Mouse (Mus musculus) erythroblast, embryonic 14.5 days (primary cell): ENCODE data around the gene Trank1. TPM values are rescaled to one million over a fixed set of nuclear protein-coding genes. Genes with fewer than 3 reads are reported as not detected.
A peak's percentile ranks its signal among the peaks of the same experiment; 100 is the strongest.

ENCODE experiments used
- H3K27me3 ChIP-seq: 2 replicates; pipeline ENCODE4 v1.6.1; 2012; ENCODE audit warnings: inconsistent platforms; ENCODE audit not compliant: control insufficient read depth
- H3K36me3 ChIP-seq: 2 replicates; pipeline ENCODE4 v1.6.1; 2012; ENCODE audit warnings: mild to moderate bottlenecking, inconsistent platforms; ENCODE audit not compliant: control insufficient read depth
- H3K4me1 ChIP-seq: 2 replicates; pipeline ENCODE4 v1.6.1; 2012; ENCODE audit warnings: inconsistent platforms; ENCODE audit not compliant: control insufficient read depth
- H3K4me3 ChIP-seq: replicated peaks from 2 replicates; pipeline ENCODE3; 2012; ENCODE audit warnings: moderate library complexity, mild to moderate bottlenecking, inconsistent platforms
- H3K9me3 ChIP-seq: 2 replicates; pipeline ENCODE4 v1.6.1; 2012; ENCODE audit warnings: low read length, inconsistent platforms, mixed read lengths; ENCODE audit not compliant: control insufficient read depth
- GATA1 ChIP-seq: IDR thresholded peaks from 2 replicates; pipeline ENCODE4 v1.6.1; 2012; ENCODE audit warnings: low read length, inconsistent platforms, mixed read lengths
- TAL1 ChIP-seq: IDR thresholded peaks from 3 replicates; pipeline ENCODE4 v1.6.1; 2012; ENCODE audit warnings: low read length, inconsistent platforms, mixed read lengths
- polyA plus RNA-seq: library from polyadenylated mRNA; stranded (reverse); fragments of >175 nt; gene quantifications from 2 replicates; pipeline ENCODE4 v1.2.3, GENCODE M21; 2012

The Trank1 gene
- polyA plus RNA-seq, 1 experiment, result not detected

- Histone ChIP-seq H3K4me3 (no peak overlapping the region), H3K9me3 (no peaks in the 10 kb centered on the region), H3K27me3 (no peaks in the 10 kb centered on the region), H3K36me3 (no peaks in the 10 kb centered on the region), H3K4me1 (no peaks in the 10 kb centered on the region)
- TF ChIP-seq GATA1 (no peak), TAL1 (no peak)
Observed at GRCm38 (mm10) chr9:111425113-111425512, 113.6 kb downstream of the Trank1 start.

- Histone ChIP-seq H3K4me1 (no peaks in the 10 kb centered on the region), H3K4me3 (no peak overlapping the region), H3K36me3 (no peaks in the 10 kb centered on the region), H3K9me3 (no peaks in the 10 kb centered on the region), H3K27me3 (no peaks in the 10 kb centered on the region)
- TF ChIP-seq GATA1, result no peak
- no peak for TF ChIP-seq TAL1
Observed at GRCm38 (mm10) chr9:111425952-111426351, 114.4 kb downstream of the Trank1 start.

- TF ChIP-seq GATA1, result no peak
- TF ChIP-seq TAL1, result no peak
- Histone ChIP-seq H3K36me3 (no peaks in the 10 kb centered on the region), H3K4me3 (no peak overlapping the region), H3K9me3 (no peaks in the 10 kb centered on the region), H3K27me3 (no peaks in the 10 kb centered on the region), H3K4me1 (no peaks in the 10 kb centered on the region)
Observed at GRCm38 (mm10) chr9:111427891-111428555, 116.5 kb downstream of the Trank1 start.

- H3K4me3 ChIP-seq, result no peak overlapping the region
- H3K4me1 ChIP-seq, result no peaks in the 10 kb centered on the region
- H3K9me3 ChIP-seq, result no peaks in the 10 kb centered on the region
- no peaks in the 10 kb centered on the region for H3K36me3 ChIP-seq
- H3K27me3 ChIP-seq, result no peaks in the 10 kb centered on the region
- TF ChIP-seq TAL1 (no peak), GATA1 (no peak)
Observed at GRCm38 (mm10) chr9:111428698-111429362, 117.3 kb downstream of the Trank1 start.

GRCm38 (mm10) chr9:111429363-111429750, 117.8 kb downstream of the Trank1 start:
- Histone ChIP-seq H3K36me3 (no peaks in the 10 kb centered on the region), H3K27me3 (no peaks in the 10 kb centered on the region), H3K4me3 (no peak overlapping the region), H3K4me1 (no peaks in the 10 kb centered on the region), H3K9me3 (no peaks in the 10 kb centered on the region)
- TF ChIP-seq GATA1 (no peak), TAL1 (no peak)

GRCm38 (mm10) chr9:111435429-111435828, 123.9 kb downstream of the Trank1 start:
- H3K27me3 ChIP-seq, result peaks cover 28% of the 10 kb centered on the region
- no peaks in the 10 kb centered on the region; the same call in 1 of the 2 replicates for H3K4me1 ChIP-seq
- H3K9me3 ChIP-seq, result no peaks in the 10 kb centered on the region
- H3K4me3 ChIP-seq, result no peak overlapping the region
- no peaks in the 10 kb centered on the region for H3K36me3 ChIP-seq
- TF ChIP-seq GATA1 (no peak), TAL1 (no peak)

GRCm38 (mm10) chr9:111438904-111439835, 127.6 kb downstream of the Trank1 start, which contains the start of gene Dclk3:
TSS of gene Dclk3 (plus strand) at chr9:111439081.
- H3K27me3 ChIP-seq, result peaks cover 29% of the 10 kb centered on the region
- no peaks in the 10 kb centered on the region; the same call in 1 of the 2 replicates for H3K4me1 ChIP-seq
- H3K36me3 ChIP-seq, result no peaks in the 10 kb centered on the region
- H3K9me3 ChIP-seq, result no peaks in the 10 kb centered on the region
- TF ChIP-seq GATA1 (no peak), TAL1 (no peak)
- H3K4me3 ChIP-seq, result peak within 1 kb of the TSS; percentile 32

GRCm38 (mm10) chr9:111439836-111440201, 128.3 kb downstream of the Trank1 start:
- no peaks in the 10 kb centered on the region for H3K9me3 ChIP-seq
- no peak overlapping the region for H3K4me3 ChIP-seq
- H3K4me1 ChIP-seq, result no peaks in the 10 kb centered on the region; the same call in 1 of the 2 replicates
- no peaks in the 10 kb centered on the region for H3K36me3 ChIP-seq
- H3K27me3 ChIP-seq, result peaks cover 29% of the 10 kb centered on the region
- TF ChIP-seq GATA1 (no peak), TAL1 (no peak)

GRCm38 (mm10) chr9:111440446-111440845, 128.9 kb downstream of the Trank1 start:
- Histone ChIP-seq H3K27me3 (peaks cover 29% of the 10 kb centered on the region), H3K4me1 (no peaks in the 10 kb centered on the region; the same call in 1 of the 2 replicates), H3K4me3 (no peak overlapping the region), H3K9me3 (no peaks in the 10 kb centered on the region), H3K36me3 (no peaks in the 10 kb centered on the region)
- TF ChIP-seq TAL1 (no peak), GATA1 (no peak)
